Mouse (Mus musculus) stomach, postnatal 0 days (tissue): Measurements from ENCODE around the gene Nucks1.

ENCODE experiments used
- CTCF ChIP-seq: IDR thresholded peaks from 2 replicates; pipeline ENCODE4 v1.5.1; 2016; ENCODE audit warnings: antibody characterized with exemption, low read depth, mild to moderate bottlenecking, moderate library complexity
- EP300 ChIP-seq: optimal IDR thresholded peaks from 2 replicates; pipeline ENCODE3; 2016; ENCODE audit warnings: antibody characterized with exemption

DNA sequence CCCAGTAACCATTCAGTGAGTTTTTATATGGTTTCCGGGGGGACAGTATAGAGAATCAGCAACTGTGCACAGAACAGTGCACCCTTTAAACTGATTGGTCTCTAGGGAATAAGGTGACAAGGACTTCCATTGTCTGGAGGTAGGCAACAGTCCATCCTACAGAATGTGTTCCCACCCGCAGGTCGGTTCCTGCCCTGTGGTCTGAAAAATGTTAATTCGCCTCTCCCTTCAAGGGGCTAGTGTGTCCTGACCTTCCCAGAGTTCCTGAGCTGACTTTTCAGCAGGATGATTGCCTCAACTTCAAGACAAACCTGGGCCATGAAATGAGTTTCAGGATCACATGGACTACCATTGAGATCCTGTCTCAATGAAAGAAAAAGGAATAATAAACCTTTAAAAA lies 18.9 kb upstream of the Nucks1 start:
- TF ChIP-seq CTCF (no peak), EP300 (no peak)
